Mouse (Mus musculus) testis, postnatal 14 days (tissue): Measurements from ENCODE around the gene Zfp646.

ENCODE experiments used
- DNase-seq: peaks from one replicate; pipeline ENCODE4 v3.0.0; 2021; ENCODE audit warnings: low spot score

Gene Zfp646

DNA sequence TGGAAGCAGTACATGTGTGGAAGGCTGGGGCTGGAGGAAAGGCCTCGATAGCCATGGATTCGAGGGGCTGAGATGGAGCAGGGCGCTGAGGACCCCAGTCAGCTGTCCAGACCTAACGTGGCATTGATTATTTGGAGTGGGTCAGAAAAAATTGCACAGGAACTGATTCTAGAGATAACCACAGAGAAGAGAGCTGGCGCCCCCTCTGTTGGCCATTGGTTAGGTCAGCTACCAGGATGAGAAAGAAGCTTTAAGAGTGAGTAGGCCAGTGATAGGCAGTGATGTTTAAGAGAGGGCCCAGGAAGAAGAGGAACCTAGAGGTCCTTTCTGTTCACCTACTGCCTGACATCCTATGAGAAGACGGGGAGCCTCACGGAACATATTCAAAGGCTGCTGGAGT is 43.3 kb downstream of the Zfp646 start:
- DNase-seq: no peak

- no peak for DNase-seq
These were observed 45.5 kb downstream of the Zfp646 start for GRCm38 (mm10) chr7:127921516-127921915.

GRCm38 (mm10) chr7:127922451-127923275 is 46.6 kb downstream of the Zfp646 start:
- DNase-seq: no peak

- no peak for DNase-seq
These were observed 47.7 kb downstream of the Zfp646 start for GRCm38 (mm10) chr7:127923714-127924113.

DNA sequence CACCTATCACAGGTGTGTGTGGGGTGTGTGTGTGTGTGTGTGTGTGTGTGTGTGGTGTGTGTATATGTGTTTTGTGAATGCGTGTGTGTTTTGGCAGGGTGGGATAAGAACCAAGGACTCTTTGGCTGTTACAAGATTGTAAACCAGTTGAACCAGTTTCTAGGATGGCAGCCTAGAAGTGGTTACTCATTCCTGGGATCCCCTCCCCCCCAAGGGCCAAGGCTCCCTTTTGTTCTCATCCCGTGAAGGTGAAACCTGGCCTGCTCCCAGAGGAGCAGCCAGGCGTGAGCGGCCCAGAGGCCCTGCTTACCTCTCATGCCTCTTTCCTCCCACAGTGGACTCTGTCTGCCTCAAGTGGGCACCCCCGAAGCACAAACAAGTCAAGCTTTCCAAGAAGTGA is 49.2 kb downstream of the Zfp646 start:
- no peak for DNase-seq

- no peak for DNase-seq
These were observed 50.0 kb downstream of the Zfp646 start for GRCm38 (mm10) chr7:127926066-127926465.

GRCm38 (mm10) chr7:127926846-127927245 is 50.8 kb downstream of the Zfp646 start:
- no peak for DNase-seq

GRCm38 (mm10) chr7:127927726-127928125 is 51.7 kb downstream of the Zfp646 start:
- DNase-seq: no peak

DNA sequence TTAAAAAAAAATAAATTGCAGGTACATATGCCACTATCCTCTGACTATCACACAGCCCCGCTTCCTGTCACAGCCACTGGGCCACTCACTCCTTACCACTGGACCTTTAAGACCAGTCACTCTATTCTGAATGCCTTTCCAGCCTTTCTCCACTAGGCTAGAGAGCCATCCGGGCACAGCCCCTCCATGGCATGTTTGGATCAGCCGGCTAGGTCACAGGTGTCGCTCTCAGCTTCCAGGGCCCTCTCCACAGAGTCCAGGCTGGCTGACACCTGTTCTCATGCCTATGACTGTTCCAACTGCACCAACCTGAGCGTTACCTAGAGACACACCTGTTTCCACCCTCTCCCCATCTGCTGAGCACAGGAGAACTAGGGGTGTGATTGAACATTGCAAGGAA is 52.6 kb downstream of the Zfp646 start:
- DNase-seq: no peak

DNA sequence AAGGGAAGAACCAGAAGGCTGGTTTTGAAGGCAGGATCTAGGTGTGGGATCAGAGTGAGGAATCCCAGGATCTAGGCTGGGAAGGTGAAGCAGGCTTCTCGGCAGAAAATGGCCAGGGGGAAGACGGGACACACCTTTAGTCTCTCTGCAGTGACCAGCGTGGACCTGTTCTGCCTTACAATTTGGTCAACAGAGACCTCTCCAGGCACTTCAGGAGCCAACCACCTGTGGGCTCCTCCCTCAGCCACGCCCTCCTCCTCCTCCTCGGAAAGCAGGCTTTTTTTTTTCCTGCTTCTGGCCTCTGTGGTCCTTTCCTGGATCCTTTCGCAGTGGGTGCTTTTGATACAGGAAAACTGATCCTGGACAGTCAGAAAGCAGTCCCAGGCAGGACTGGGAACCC is 53.9 kb downstream of the Zfp646 start, which contains the start of gene Prss8:
Prss8 (minus strand) TSS at position 182 of the 400 bp plus-strand sequence.
- no peak for DNase-seq

DNA sequence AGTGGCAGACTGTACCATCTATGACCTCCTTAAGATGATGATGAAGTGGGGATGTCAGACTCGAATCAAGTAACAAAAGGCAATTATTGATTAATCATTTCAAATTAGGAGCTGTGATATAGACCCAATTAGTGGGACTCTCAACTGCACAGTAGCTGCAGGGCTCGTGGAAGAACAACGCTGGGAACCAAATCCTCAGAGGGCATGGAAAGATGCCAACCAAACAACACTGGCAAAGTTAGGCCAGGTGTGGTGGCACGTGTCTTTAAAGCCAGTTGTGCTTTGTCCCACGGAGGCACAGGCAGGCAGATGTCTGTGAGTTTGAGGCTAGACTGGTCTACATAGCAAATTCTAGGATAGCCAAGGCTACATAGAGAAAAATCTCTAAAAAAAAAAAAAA is 54.6 kb downstream of the Zfp646 start:
- no peak for DNase-seq

GRCm38 (mm10) chr7:127931351-127932135 is 55.5 kb downstream of the Zfp646 start:
- no peak for DNase-seq

GRCm38 (mm10) chr7:127932273-127933031 is 56.4 kb downstream of the Zfp646 start:
- no peak for DNase-seq

GRCm38 (mm10) chr7:127934075-127934474 is 58.1 kb downstream of the Zfp646 start:
- no peak for DNase-seq

GRCm38 (mm10) chr7:127935028-127935722 is 59.2 kb downstream of the Zfp646 start:
- DNase-seq: peak; percentile 95
